Mouse (Mus musculus) myocyte (in vitro differentiated cells): Measurements from ENCODE around the gene Dlgap1.

Source experiments
- CEBPB ChIP-seq: IDR thresholded peaks from 2 replicates; pipeline ENCODE4 v1.6.1; 2011; ENCODE audit warnings: mild to moderate bottlenecking, moderate library complexity; ENCODE audit not compliant: poor library complexity, insufficient read depth, severe bottlenecking
- E2F4 ChIP-seq: IDR thresholded peaks from one replicate; pipeline ENCODE4 v1.6.1; 2011; ENCODE audit warnings: mild to moderate bottlenecking, control low read depth, moderate library complexity; ENCODE audit not compliant: insufficient read depth
- MAX ChIP-seq: IDR thresholded peaks from one replicate; pipeline ENCODE4 v1.6.1; 2011; ENCODE audit warnings: low read depth, mild to moderate bottlenecking, control low read depth
- MYOD1 ChIP-seq, 3 experiments: IDR thresholded peaks; one replicate each; pipeline ENCODE4 v1.6.1; 2011; ENCODE audit warnings: control low read depth in 2 of 3, low read depth in 2 of 3, mild to moderate bottlenecking in 2 of 3, moderate library complexity in 1 of 3; ENCODE audit not compliant: insufficient read length in 2 of 3, control insufficient read depth in 1 of 3
- MYOG ChIP-seq, 3 experiments: IDR thresholded peaks; one replicate each; pipeline ENCODE4 v1.6.1; 2011; ENCODE audit warnings: control low read depth in 2 of 3, low read depth in 2 of 3, mild to moderate bottlenecking in 2 of 3; ENCODE audit not compliant: insufficient read length in 2 of 3, control insufficient read depth in 1 of 3, insufficient read depth in 1 of 3
- POLR2A ChIP-seq: IDR thresholded peaks from one replicate; pipeline ENCODE4 v1.6.1; 2011; ENCODE audit warnings: low read depth, mild to moderate bottlenecking, control low read depth, moderate library complexity; ENCODE audit not compliant: insufficient read length
- POLR2AphosphoS2 ChIP-seq: IDR thresholded peaks from one replicate; pipeline ENCODE4 v1.6.1; 2011; ENCODE audit warnings: low read depth, control low read depth; ENCODE audit not compliant: insufficient read length
- TCF12 ChIP-seq: IDR thresholded peaks from one replicate; pipeline ENCODE4 v1.6.1; 2011; ENCODE audit warnings: mild to moderate bottlenecking, control low read depth; ENCODE audit not compliant: poor library complexity, insufficient read depth, severe bottlenecking

- no peak for TF ChIP-seq MAX
- TF ChIP-seq POLR2AphosphoS2: no peak
- no peak for TF ChIP-seq TCF12
- no peak for TF ChIP-seq POLR2A
- TF ChIP-seq E2F4: no peak
- no peak for TF ChIP-seq MYOD1 (IDR thresholded peaks at IDR 0.05; ENCODE audit: control insufficient read depth in 1 of 3, insufficient read length in 2 of 3, low read depth in 2 of 3)
- TF ChIP-seq MYOG (IDR thresholded peaks at IDR 0.05; ENCODE audit: control insufficient read depth in 1 of 3, insufficient read depth in 1 of 3, insufficient read length in 2 of 3, low read depth in 2 of 3): no peak
- peak; percentile 97 for TF ChIP-seq CEBPB
Measured at GRCm38 (mm10) chr17:70690174-70690573, 721.3 kb downstream of the Dlgap1 start.
